Mouse (Mus musculus): ENCODE data around the gene Cnnm1. TPM values are rescaled to one million over a fixed set of nuclear protein-coding genes. Genes with fewer than 3 reads are reported as not detected.
A peak's percentile ranks its signal among the peaks of the same experiment; 100 is the strongest.

Cnnm1 gene
- polyA plus RNA-seq, 1 experiment from 2014 or later, result 0.93 TPM

DNA sequence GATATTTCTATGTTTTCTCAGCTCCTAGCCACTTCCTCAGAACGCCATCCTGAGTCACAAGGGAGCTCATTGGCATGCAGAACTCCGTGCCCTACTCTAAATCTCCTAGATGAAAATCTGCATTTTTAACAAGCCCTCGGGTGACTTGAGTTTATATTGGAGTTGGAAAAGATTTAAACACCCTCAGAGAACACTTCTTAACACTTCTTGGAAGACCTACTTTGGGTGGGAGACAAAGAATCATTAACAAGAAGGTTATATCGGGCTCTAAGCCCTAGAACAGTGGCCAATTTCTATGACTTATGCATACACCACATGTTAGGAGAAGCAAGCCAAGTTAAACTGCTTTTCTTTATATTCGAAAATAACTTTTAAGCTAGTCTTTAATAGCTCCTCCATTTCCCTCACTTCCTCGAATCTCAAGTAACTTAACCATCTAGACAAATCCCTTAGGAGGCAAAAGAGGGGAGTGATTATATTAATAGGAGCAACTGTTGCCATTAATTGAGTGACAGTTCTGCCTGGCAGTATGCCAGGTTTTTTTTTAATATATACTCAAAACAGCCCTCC, 4.5 kb downstream of the Cnnm1 start:
- no peaks in the 10 kb centered on the region for H3K9me3 ChIP-seq
- ATAC-seq, result no peak
- no peak overlapping the region for H3K27ac ChIP-seq
- H3K27me3 ChIP-seq (replicated peaks), result peaks cover 41% of the 10 kb centered on the region
- H3K9ac ChIP-seq, result no peak overlapping the region
- H3K4me2 ChIP-seq (replicated peaks), result no peak overlapping the region
- WGBS, result 72% methylated on average over 6 of the region's 6 CpGs
- H3K4me3 ChIP-seq (replicated peaks), result no peak overlapping the region
- H3K36me3 ChIP-seq, result no peaks in the 10 kb centered on the region
- peaks cover 18% of the 10 kb centered on the region for H3K4me1 ChIP-seq (replicated peaks)

GRCm38 (mm10) chr19:43451563-43451962, 11.3 kb downstream of the Cnnm1 start:
- 86% methylated on average over 10 of the region's 10 CpGs for WGBS
- ATAC-seq, result no peak

DNA sequence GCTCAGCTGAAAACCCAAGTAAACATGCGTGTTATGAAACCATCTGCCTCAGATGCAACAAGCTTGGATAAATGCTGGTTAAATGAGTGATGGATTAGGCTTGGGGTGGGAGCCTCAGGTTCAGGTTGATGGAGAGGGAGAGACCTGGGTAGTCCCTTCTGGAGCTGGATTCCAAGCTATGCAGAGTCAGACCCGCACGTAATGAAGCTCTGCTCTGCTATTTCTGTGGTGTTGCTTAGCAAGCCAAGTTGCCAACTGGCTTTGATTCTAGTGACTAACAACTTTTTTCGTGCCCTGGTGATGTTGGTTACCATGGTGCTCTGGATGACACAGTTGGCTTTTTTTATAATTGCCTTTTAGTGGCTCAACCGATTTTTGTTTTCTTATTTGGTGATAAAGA, 11.9 kb downstream of the Cnnm1 start:
- no peak overlapping the region for H3K4me3 ChIP-seq (replicated peaks)
- H3K27me3 ChIP-seq (replicated peaks), result no peaks in the 10 kb centered on the region
- no peaks in the 10 kb centered on the region for H3K36me3 ChIP-seq
- H3K4me1 ChIP-seq (replicated peaks), result no peaks in the 10 kb centered on the region
- H3K27ac ChIP-seq, result no peak overlapping the region
- H3K9me3 ChIP-seq, result no peaks in the 10 kb centered on the region
- 84% methylated on average over 5 of the region's 5 CpGs for WGBS
- H3K4me2 ChIP-seq (replicated peaks), result no peak overlapping the region
- no peak overlapping the region for H3K9ac ChIP-seq
- ATAC-seq, result no peak

More at GRCm38 (mm10) chr19:43451563-43451962, 11.3 kb downstream of the Cnnm1 start:
- Histone ChIP-seq H3K27me3 (replicated peaks) (no peaks in the 10 kb centered on the region), H3K36me3 (no peaks in the 10 kb centered on the region), H3K4me1 (replicated peaks) (no peaks in the 10 kb centered on the region), H3K4me2 (replicated peaks) (no peak overlapping the region), H3K9me3 (no peaks in the 10 kb centered on the region), H3K9ac (no peak overlapping the region), H3K4me3 (replicated peaks) (no peak overlapping the region), H3K27ac (no peak overlapping the region)

DNA sequence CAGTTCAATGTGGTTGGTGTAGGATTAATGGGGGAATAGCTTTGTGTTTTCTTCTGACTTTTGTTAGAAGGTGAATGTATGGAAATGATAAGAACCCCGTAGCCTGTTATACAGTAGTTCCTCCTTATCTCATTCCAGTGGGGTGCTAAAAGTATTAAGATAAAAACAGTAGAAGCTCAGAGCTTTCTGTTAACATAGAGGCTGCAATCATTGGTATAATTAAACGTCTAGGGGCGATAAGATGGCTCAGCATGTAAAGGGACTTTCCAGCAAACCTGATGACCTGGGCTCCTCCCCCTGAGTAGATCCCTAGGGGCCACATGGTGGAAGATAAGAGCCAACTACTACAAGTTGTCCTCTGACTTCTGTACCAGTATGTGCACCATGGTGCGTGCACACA, 12.8 kb downstream of the Cnnm1 start:
- H3K36me3 ChIP-seq, result no peaks in the 10 kb centered on the region
- 67% methylated on average over 4 of the region's 4 CpGs for WGBS
- H3K9ac ChIP-seq, result no peak overlapping the region
- H3K27ac ChIP-seq, result no peak overlapping the region
- no peak overlapping the region for H3K4me2 ChIP-seq (replicated peaks)
- H3K4me3 ChIP-seq (replicated peaks), result no peak overlapping the region
- no peaks in the 10 kb centered on the region for H3K9me3 ChIP-seq
- H3K4me1 ChIP-seq (replicated peaks), result no peaks in the 10 kb centered on the region
- ATAC-seq, result 0 out of 2 replicates have a peak, but pooled peaks have one; percentile 31
- no peaks in the 10 kb centered on the region for H3K27me3 ChIP-seq (replicated peaks)

DNA sequence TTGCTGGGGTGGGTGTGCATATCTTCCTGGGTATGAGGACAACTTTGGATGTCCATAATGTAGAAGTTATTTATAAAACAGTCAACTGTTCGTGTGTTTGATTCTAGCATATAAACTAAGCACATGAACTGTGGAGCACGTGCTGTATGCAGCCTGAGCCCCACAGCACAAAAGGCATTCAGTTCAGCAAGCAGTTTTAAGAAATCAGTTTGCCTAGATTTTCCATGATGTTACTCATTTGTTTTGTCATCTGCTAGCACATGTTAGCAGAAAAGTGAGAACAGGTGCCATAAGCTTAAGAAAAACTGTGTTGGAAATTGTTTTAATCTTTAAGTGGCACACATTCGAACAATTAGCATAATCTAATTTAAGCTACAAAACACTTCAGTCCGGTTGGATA, 19.7 kb downstream of the Cnnm1 start:
- ATAC-seq, result no peak
- 62% methylated on average over 4 of the region's 4 CpGs for WGBS
- Histone ChIP-seq H3K27me3 (replicated peaks) (no peaks in the 10 kb centered on the region), H3K9me3 (no peaks in the 10 kb centered on the region), H3K27ac (no peak overlapping the region), H3K4me1 (replicated peaks) (no peaks in the 10 kb centered on the region), H3K36me3 (no peaks in the 10 kb centered on the region), H3K9ac (no peak overlapping the region), H3K4me2 (replicated peaks) (no peak overlapping the region), H3K4me3 (replicated peaks) (no peak overlapping the region)

DNA sequence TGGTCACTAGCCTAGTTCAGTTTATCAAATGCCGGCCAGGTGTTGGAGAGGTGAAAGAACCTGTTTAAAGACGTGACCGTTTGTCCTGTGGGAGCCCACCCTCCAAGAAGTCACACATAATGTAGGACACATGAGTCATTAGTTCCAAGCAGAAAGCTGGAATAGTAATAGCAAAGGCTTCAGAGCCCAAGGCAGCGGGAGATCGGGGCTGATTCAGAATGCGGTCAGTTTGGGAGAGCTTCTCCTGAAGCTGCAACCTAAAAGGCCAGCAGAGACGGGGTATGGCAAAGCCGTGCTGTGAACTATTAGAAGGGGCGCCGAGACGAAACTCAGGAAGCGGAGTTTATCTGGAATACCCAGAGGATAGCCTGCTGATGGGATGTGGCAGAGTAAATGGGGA, 20.2 kb downstream of the Cnnm1 start:
- H3K9me3 ChIP-seq, result no peaks in the 10 kb centered on the region
- no peaks in the 10 kb centered on the region for H3K27me3 ChIP-seq (replicated peaks)
- H3K9ac ChIP-seq, result no peak overlapping the region
- H3K4me3 ChIP-seq (replicated peaks), result no peak overlapping the region
- WGBS, result 89% methylated on average over 12 of the region's 12 CpGs
- no peaks in the 10 kb centered on the region for H3K4me1 ChIP-seq (replicated peaks)
- H3K4me2 ChIP-seq (replicated peaks), result no peak overlapping the region
- H3K36me3 ChIP-seq, result no peaks in the 10 kb centered on the region
- ATAC-seq, result no peak
- H3K27ac ChIP-seq, result no peak overlapping the region

GRCm38 (mm10) chr19:43462141-43462540, 21.9 kb downstream of the Cnnm1 start:
- Histone ChIP-seq H3K4me2 (replicated peaks) (no peak overlapping the region), H3K9ac (no peak overlapping the region), H3K36me3 (no peaks in the 10 kb centered on the region), H3K27ac (no peak overlapping the region), H3K4me1 (replicated peaks) (no peaks in the 10 kb centered on the region), H3K9me3 (no peaks in the 10 kb centered on the region), H3K27me3 (replicated peaks) (no peaks in the 10 kb centered on the region), H3K4me3 (replicated peaks) (no peak overlapping the region)
- 85% methylated on average over 3 of the region's 3 CpGs for WGBS
- no peak for ATAC-seq

GRCm38 (mm10) chr19:43463546-43464293, 23.5 kb downstream of the Cnnm1 start:
- Histone ChIP-seq H3K4me1 (replicated peaks) (no peaks in the 10 kb centered on the region), H3K9ac (no peak overlapping the region), H3K27ac (no peak overlapping the region), H3K4me3 (replicated peaks) (no peak overlapping the region), H3K4me2 (replicated peaks) (no peak overlapping the region), H3K27me3 (replicated peaks) (no peaks in the 10 kb centered on the region), H3K9me3 (no peaks in the 10 kb centered on the region), H3K36me3 (no peaks in the 10 kb centered on the region)
- 78% methylated on average over 7 of the region's 7 CpGs for WGBS
- peak; percentile 98 for ATAC-seq

DNA sequence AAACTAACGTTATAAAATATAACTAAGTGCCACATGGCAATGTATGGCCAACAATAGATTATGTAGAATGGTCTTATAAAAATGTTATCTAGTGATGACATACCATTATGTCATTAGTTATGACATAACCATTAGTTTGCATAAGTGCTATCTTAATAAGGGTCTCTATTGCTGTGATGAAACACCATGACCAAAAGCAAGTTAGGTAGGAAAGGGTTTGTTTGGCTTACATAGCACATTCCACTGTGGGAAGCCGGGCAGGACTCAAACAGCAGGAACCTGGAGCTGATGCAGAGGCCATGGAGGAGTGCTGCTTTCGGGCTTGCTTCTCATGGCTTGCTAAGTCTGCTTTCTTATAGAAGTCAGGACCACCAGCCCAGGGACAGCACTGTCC, 24.1 kb downstream of the Cnnm1 start:
- ATAC-seq, result peak; percentile 68
- WGBS, result 70% methylated on average over 3 of the region's 3 CpGs
- no peaks in the 10 kb centered on the region for H3K27me3 ChIP-seq (replicated peaks)
- H3K27ac ChIP-seq, result no peak overlapping the region
- no peak overlapping the region for H3K4me2 ChIP-seq (replicated peaks)
- no peaks in the 10 kb centered on the region for H3K36me3 ChIP-seq
- H3K9me3 ChIP-seq, result no peaks in the 10 kb centered on the region
- H3K4me1 ChIP-seq (replicated peaks), result no peaks in the 10 kb centered on the region
- no peak overlapping the region for H3K9ac ChIP-seq
- no peak overlapping the region for H3K4me3 ChIP-seq (replicated peaks)

DNA sequence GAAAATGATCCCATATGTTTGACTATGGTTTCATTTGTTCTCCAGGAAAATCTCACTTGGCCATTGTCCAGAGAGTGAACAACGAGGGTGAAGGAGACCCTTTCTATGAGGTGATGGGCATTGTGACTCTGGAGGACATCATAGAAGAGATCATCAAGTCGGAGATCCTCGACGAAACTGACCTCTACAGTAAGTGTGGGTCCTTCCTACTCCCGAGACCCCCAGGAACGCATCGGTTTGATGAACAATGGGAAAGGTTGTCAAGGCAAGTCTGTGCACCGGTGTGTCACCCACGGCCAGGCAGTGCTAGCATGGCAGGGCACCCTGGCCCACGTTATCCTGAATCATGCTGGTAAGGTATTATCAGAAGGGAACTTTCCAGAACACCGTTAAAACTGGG, 24.8 kb downstream of the Cnnm1 start:
- H3K27me3 ChIP-seq (replicated peaks), result no peaks in the 10 kb centered on the region
- H3K4me2 ChIP-seq (replicated peaks), result no peak overlapping the region
- H3K27ac ChIP-seq, result no peak overlapping the region
- no peaks in the 10 kb centered on the region for H3K4me1 ChIP-seq (replicated peaks)
- no peaks in the 10 kb centered on the region for H3K9me3 ChIP-seq
- H3K36me3 ChIP-seq, result no peaks in the 10 kb centered on the region
- WGBS, result 92% methylated on average over 11 of the region's 11 CpGs
- no peak for ATAC-seq
- H3K9ac ChIP-seq, result no peak overlapping the region
- no peak overlapping the region for H3K4me3 ChIP-seq (replicated peaks)

- H3K27ac ChIP-seq, result no peak overlapping the region
- H3K4me2 ChIP-seq (replicated peaks), result no peak overlapping the region
- ATAC-seq, result no peak
- H3K9ac ChIP-seq, result no peak overlapping the region
- no peaks in the 10 kb centered on the region for H3K27me3 ChIP-seq (replicated peaks)
- WGBS, result 93% methylated on average over 14 of the region's 14 CpGs
- H3K4me1 ChIP-seq (replicated peaks), result no peaks in the 10 kb centered on the region
- no peak overlapping the region for H3K4me3 ChIP-seq (replicated peaks)
- H3K36me3 ChIP-seq, result no peaks in the 10 kb centered on the region
- H3K9me3 ChIP-seq, result no peaks in the 10 kb centered on the region
These were observed 25.5 kb downstream of the Cnnm1 start for GRCm38 (mm10) chr19:43465601-43466255.

GRCm38 (mm10) chr19:43467927-43468685, 27.9 kb downstream of the Cnnm1 start:
- Histone ChIP-seq H3K36me3 (no peaks in the 10 kb centered on the region), H3K4me1 (replicated peaks) (no peaks in the 10 kb centered on the region), H3K9me3 (no peaks in the 10 kb centered on the region), H3K27ac (no peak overlapping the region), H3K27me3 (replicated peaks) (no peaks in the 10 kb centered on the region), H3K9ac (no peak overlapping the region), H3K4me2 (replicated peaks) (no peak overlapping the region), H3K4me3 (replicated peaks) (no peak overlapping the region)
- ATAC-seq, result no peak
- WGBS, result 78% methylated on average over 12 of the region's 12 CpGs

Measured in intestine, embryonic 15.5 days (tissue).